Mouse (Mus musculus) lung, adult 2 months (tissue): ENCODE measurements around the gene Cblb.

Experiments
- CTCF ChIP-seq: fragments of 200-500 bp; IDR thresholded peaks from 2 replicates; pipeline ENCODE4 v1.5.1; 2011; ENCODE audit warnings: mild to moderate bottlenecking, low read length, control low read depth; ENCODE audit not compliant: insufficient read depth
- POLR2A ChIP-seq: fragments of 200-500 bp; IDR thresholded peaks from 2 replicates; pipeline ENCODE4 v1.6.1; 2011; ENCODE audit warnings: low read depth, mild to moderate bottlenecking, control low read depth, low read length, borderline replicate concordance; ENCODE audit errors: extremely low read depth

DNA sequence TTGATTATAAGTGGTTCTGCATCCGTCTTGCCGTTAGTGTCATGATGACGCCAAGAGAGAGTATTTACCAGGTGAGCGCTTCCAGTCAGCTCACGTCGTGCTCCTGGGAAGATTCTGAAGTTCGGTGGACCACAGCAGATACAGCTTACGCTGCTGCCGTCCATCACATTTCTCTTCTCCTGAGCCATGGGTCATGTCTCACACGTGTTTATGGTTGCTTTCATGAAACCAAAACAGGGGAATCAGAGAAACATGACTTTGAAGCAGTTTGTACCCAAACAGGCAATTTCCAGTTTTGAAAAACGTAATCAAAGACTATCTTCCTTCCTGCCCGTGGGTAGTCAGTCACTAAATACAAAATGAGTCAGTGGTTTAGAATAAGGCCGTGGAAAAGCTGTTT lies 112.1 kb downstream of the Cblb start:
- TF ChIP-seq CTCF = no peak
- TF ChIP-seq POLR2A = no peak
